Mouse (Mus musculus): ENCODE results near the gene 1700074P13Rik. TPM values are rescaled to one million over a fixed set of nuclear protein-coding genes. Genes with fewer than 3 reads are reported as not detected.

1700074P13Rik gene
- polyA plus RNA-seq (2014; fragmentation: Illumina TruSeq; extraction: RNeasy Lipid Tissue Mini Kit (QIAGEN cat#74804); ENCODE audit: low read depth, low replicate concordance) = 6.6 TPM

DNA sequence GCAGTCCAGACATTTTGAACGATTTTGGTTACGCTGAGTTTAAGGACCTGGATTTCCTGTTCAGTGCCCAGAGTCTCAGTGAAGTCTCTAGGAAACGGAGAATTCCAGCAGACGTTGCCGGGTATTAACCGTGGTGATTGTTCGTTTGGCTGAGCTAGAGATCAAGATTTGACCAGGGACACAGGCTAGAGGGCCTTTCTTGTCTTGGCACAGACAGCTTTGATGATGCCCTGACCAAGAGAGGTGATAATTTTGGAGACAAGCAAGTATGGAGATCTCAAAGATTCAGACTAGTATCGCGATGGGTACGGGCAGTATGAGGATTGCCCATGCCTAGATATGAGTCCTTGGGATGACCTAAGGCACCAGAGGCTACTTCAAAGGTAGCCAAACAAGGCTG, at the start of gene 1700074P13Rik:
1700074P13Rik (minus strand) TSS at position 101 of the 400 bp plus-strand sequence.

GRCm38 (mm10) chr6:40964454-40964853, 24.1 kb upstream of the 1700074P13Rik start, which contains the start of gene 1810009J06Rik:
TSS of gene 1810009J06Rik (plus strand) at chr6:40964754.

GRCm38 (mm10) chr6:40951770-40952169, 11.4 kb upstream of the 1700074P13Rik start, which contains the start of gene Gm4744:
TSS of gene Gm4744 (minus strand) at chr6:40951870.

GRCm38 (mm10) chr6:40900287-40900686, 40.1 kb downstream of the 1700074P13Rik start, which contains the start of gene Prss58:
TSS of gene Prss58 (minus strand) at chr6:40900387.

DNA sequence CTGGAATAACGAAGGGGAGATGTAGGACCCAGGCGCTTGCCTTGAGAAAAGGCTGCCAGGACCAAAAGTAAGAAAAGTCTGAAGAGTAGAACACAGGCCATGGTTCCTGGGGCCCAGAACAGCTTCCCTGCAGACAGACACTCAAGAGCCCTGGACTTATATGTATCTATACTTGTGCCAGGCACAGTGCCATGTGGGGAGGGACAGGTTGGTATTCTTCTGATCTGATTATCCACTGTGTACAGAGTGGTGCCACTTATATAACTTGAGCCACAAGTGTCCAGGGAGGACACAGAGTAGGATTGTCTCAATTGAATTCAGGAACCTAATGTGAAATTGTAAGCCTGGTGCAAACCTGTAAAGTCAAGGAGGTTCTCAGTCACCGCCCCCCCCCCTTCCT, 53.0 kb downstream of the 1700074P13Rik start, which contains the start of gene Moxd2:
Moxd2 (minus strand) TSS at position 101 of the 400 bp plus-strand sequence.

Other genes with a start within 250 kb of the 1700074P13Rik start
- not detected for gene Moxd2, start 53.1 kb downstream of the 1700074P13Rik start, polyA plus RNA-seq (2014; fragmentation: Illumina TruSeq; extraction: RNeasy Lipid Tissue Mini Kit (QIAGEN cat#74804); ENCODE audit: low read depth, low replicate concordance)
- gene Prss58, start 40.2 kb downstream of the 1700074P13Rik start, polyA plus RNA-seq (2014; fragmentation: Illumina TruSeq; extraction: RNeasy Lipid Tissue Mini Kit (QIAGEN cat#74804); ENCODE audit: low read depth, low replicate concordance) = 2.2 TPM
- gene Gm4744, start 11.3 kb upstream of the 1700074P13Rik start, polyA plus RNA-seq (2014; fragmentation: Illumina TruSeq; extraction: RNeasy Lipid Tissue Mini Kit (QIAGEN cat#74804); ENCODE audit: low read depth, low replicate concordance) = not detected
- gene 1810009J06Rik, start 24.2 kb upstream of the 1700074P13Rik start, polyA plus RNA-seq (2014; fragmentation: Illumina TruSeq; extraction: RNeasy Lipid Tissue Mini Kit (QIAGEN cat#74804); ENCODE audit: low read depth, low replicate concordance) = not detected
- gene Gm2663, start 58.9 kb upstream of the 1700074P13Rik start, polyA plus RNA-seq (2014; fragmentation: Illumina TruSeq; extraction: RNeasy Lipid Tissue Mini Kit (QIAGEN cat#74804); ENCODE audit: low read depth, low replicate concordance) = not detected
- gene 2210010C04Rik, start 95.0 kb upstream of the 1700074P13Rik start, polyA plus RNA-seq (2014; fragmentation: Illumina TruSeq; extraction: RNeasy Lipid Tissue Mini Kit (QIAGEN cat#74804); ENCODE audit: low read depth, low replicate concordance) = 0.68 TPM